Mouse (Mus musculus) MEL (cell line): ENCODE data around the gene Tubgcp3.
"Not testable (repeated sequence)": the region's sequence is repeated elsewhere in the genome, so short reads cannot be mapped to it uniquely, and the experiment has no call there.

ENCODE experiments used
- BHLHE40 ChIP-seq: IDR thresholded peaks from 2 replicates; pipeline ENCODE4 v1.6.1; 2012; ENCODE audit warnings: low read depth, mild to moderate bottlenecking, inconsistent platforms, low read length, improper control_type of control experiment, borderline replicate concordance
- CTCF ChIP-seq, 3 experiments: IDR thresholded peaks in 2 of 3; conservative IDR thresholded peaks in 1 of 3; 2 replicates each; pipeline ENCODE4 v1.5.1; 2011 to 2012; ENCODE audit warnings: low read length in 3 of 3, low read depth in 2 of 3, mild to moderate bottlenecking in 2 of 3, improper control_type of control experiment in 1 of 3, inconsistent platforms in 1 of 3, mixed read lengths in 1 of 3, moderate library complexity in 1 of 3; ENCODE audit not compliant: control insufficient read depth in 1 of 3, insufficient read depth in 1 of 3, poor library complexity in 1 of 3, severe bottlenecking in 1 of 3
- E2F4 ChIP-seq: IDR thresholded peaks from 2 replicates; pipeline ENCODE4 v1.6.1; 2011; ENCODE audit warnings: low read depth, low read length, improper control_type of control experiment, borderline replicate concordance
- JUND ChIP-seq: IDR thresholded peaks from 2 replicates; pipeline ENCODE4 v1.6.1; 2011; ENCODE audit warnings: low read depth, mild to moderate bottlenecking, improper control_type of control experiment, low read length
- NELFE ChIP-seq: IDR thresholded peaks from 2 replicates; pipeline ENCODE4 v1.6.1; 2011; ENCODE audit warnings: low read depth, low read length, improper control_type of control experiment
- POLR2A ChIP-seq, 2 experiments: IDR thresholded peaks; 2 replicates each; pipeline ENCODE4 v1.6.1; 2011 to 2012; ENCODE audit warnings: low read length in 2 of 2, mild to moderate bottlenecking in 2 of 2, control low read depth in 1 of 2, improper control_type of control experiment in 1 of 2, low read depth in 1 of 2, moderate library complexity in 1 of 2; ENCODE audit not compliant: control insufficient read depth in 1 of 2, insufficient read depth in 1 of 2, poor library complexity in 1 of 2

DNA sequence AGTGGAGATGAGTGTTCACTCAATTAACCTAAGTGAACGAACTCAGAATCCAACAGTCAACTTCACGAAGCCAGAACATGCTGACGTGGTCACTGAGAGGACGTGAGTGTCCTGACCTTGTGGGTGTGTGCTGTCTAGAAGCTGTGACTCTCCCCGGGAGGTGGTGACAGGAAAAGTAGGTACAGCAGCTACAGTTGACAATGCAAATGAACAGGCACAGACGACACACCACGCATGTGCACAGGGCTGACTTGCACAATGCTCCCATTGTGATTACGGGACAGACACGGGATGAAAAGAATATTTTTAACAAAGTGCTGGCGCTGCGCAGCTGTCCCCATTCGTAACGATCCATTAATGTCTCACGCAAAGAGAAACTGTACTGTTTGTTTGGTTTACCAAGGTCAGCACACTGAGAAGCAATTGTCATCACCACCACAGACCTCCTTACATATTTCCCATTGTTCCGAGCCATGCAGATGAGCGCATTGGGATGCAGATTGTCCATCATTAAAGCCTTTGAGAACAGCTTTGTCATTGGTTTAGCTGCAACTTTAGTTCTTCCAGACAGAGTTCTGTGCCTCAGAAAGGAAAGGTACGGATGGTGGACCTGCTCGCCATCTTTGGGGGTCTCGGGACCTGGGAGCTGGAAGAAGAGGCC is 92.6 kb downstream of the Tubgcp3 start:
- TF ChIP-seq E2F4; JUND; NELFE; POLR2A (IDR thresholded peaks at IDR 0.05; ENCODE audit: control insufficient read depth in 1 of 2, insufficient read depth in 1 of 2, low read depth in 1 of 2, low read length in 2 of 2, poor library complexity in 1 of 2); BHLHE40; CTCF (IDR thresholded peaks at IDR 0.05 in 2 of 3, conservative IDR thresholded peaks at IDR 0.05 in 1 of 3; ENCODE audit: control insufficient read depth in 1 of 3, insufficient read depth in 1 of 3, low read depth in 2 of 3, low read length in 3 of 3, poor library complexity in 1 of 3, severe bottlenecking in 1 of 3): not testable (repeated sequence)
